Mouse (Mus musculus) midbrain, embryonic 16.5 days (tissue): Measurements from ENCODE around the gene Olfr1150-ps1. TPM values are rescaled to one million over a fixed set of nuclear protein-coding genes. Genes with fewer than 3 reads are reported as not detected.

Experiments used
- ATAC-seq: fragments of 200-750 bp; cut with Nextera tagmentation; 2 replicates; pipeline ENCODE4 v1.8.0; 2017; ENCODE audit warnings: moderate TSS enrichment
- H3K27ac ChIP-seq: fragments of 300-500 bp; sonication (generic); 2 replicates; pipeline ENCODE4 v1.5.1; 2014; ENCODE audit warnings: mild to moderate bottlenecking, low read length, mixed read lengths
- H3K27me3 ChIP-seq: fragments of 300-500 bp; sonication (generic); 2 replicates; pipeline ENCODE4 v1.6.1; 2014; ENCODE audit warnings: low read depth, low read length, mixed read lengths; ENCODE audit not compliant: control insufficient read depth, insufficient read depth
- H3K36me3 ChIP-seq: fragments of 300-500 bp; sonication (generic); 2 replicates; pipeline ENCODE4 v1.6.1; 2014; ENCODE audit warnings: mild to moderate bottlenecking, low read length, moderate library complexity, mixed read lengths; ENCODE audit not compliant: control insufficient read depth, insufficient read depth
- H3K4me1 ChIP-seq: fragments of 300-500 bp; sonication (generic); 2 replicates; pipeline ENCODE4 v1.6.1; 2014; ENCODE audit warnings: mild to moderate bottlenecking, low read length, mixed read lengths; ENCODE audit not compliant: control insufficient read depth, insufficient read depth
- H3K4me2 ChIP-seq: fragments of 300-500 bp; sonication (generic); 2 replicates; pipeline ENCODE4 v1.6.1; 2014; ENCODE audit warnings: mild to moderate bottlenecking, low read length, mixed read lengths
- H3K4me3 ChIP-seq: fragments of 300-500 bp; sonication (generic); 2 replicates; pipeline ENCODE4 v1.5.1; 2014; ENCODE audit warnings: low read depth, mild to moderate bottlenecking, low read length, moderate library complexity, mixed read lengths
- H3K9ac ChIP-seq: fragments of 300-500 bp; sonication (generic); 2 replicates; pipeline ENCODE4 v1.6.1; 2014; ENCODE audit warnings: low read depth, low read length, mixed read lengths
- H3K9me3 ChIP-seq: fragments of 300-500 bp; sonication (generic); replicated peaks from 2 replicates; pipeline ENCODE4 v1.6.1; 2014; ENCODE audit warnings: mild to moderate bottlenecking, low read length, mixed read lengths; ENCODE audit not compliant: control insufficient read depth, poor library complexity, severe bottlenecking
- WGBS: fragments of 180-500 bp; shearing (Covaris S2); extraction: QIAGEN DNeasy Blood & Tissue Kit; methylation state at CpG from one replicate; pipeline ENCODE4 v1.1.7; 2014; 5-methylcytosine and 5-hydroxymethylcytosine counted together
- polyA plus RNA-seq: library from polyadenylated mRNA; unstranded; fragments of >200 nt; fragmentation: Nextera tagmentation; extraction: Ambion mirVana; gene quantifications from 2 replicates; pipeline ENCODE4 v1.2.1, GENCODE M21; 2015

Olfr1150-ps1 gene
- polyA plus RNA-seq: not detected in 2 replicates

GRCm38 (mm10) chr2:87843693-87844092 lies at the start of gene Olfr1150-ps1:
Gene Olfr1150-ps1 (plus strand): TSS chr2:87843993.
- Histone ChIP-seq H3K4me1 (no peaks in the 10 kb centered on the region), H3K4me3 (no peak within 1 kb of the TSS), H3K27ac (no peak within 1 kb of the TSS), H3K27me3 (no peaks in the 10 kb centered on the region), H3K4me2 (no peak within 1 kb of the TSS), H3K9me3 (no peaks in the 10 kb centered on the region), H3K36me3 (no peaks in the 10 kb centered on the region), H3K9ac (no peak within 1 kb of the TSS)
- no peak for ATAC-seq
- WGBS: 86% methylated on average over 1 of the region's 1 CpGs

GRCm38 (mm10) chr2:87800292-87800691 lies 43.5 kb upstream of the Olfr1150-ps1 start, which contains the start of gene Olfr1143:
Gene Olfr1143 (plus strand): TSS chr2:87800592.
- ATAC-seq: no peak
- Histone ChIP-seq H3K4me1 (no peaks in the 10 kb centered on the region), H3K9me3 (no peaks in the 10 kb centered on the region), H3K4me2 (no peak within 1 kb of the TSS), H3K27ac (no peak within 1 kb of the TSS), H3K9ac (no peak within 1 kb of the TSS), H3K4me3 (no peak within 1 kb of the TSS), H3K36me3 (no peaks in the 10 kb centered on the region), H3K27me3 (no peaks in the 10 kb centered on the region)

GRCm38 (mm10) chr2:87809522-87809921 lies 34.3 kb upstream of the Olfr1150-ps1 start, which contains the start of gene Olfr1145:
Gene Olfr1145 (plus strand): TSS chr2:87809822.
- no peaks in the 10 kb centered on the region for H3K27me3 ChIP-seq
- no peak for ATAC-seq
- WGBS: 78% methylated on average over 1 of the region's 1 CpGs
- no peak within 1 kb of the TSS for H3K9ac ChIP-seq
- no peaks in the 10 kb centered on the region for H3K4me1 ChIP-seq
- no peaks in the 10 kb centered on the region for H3K9me3 ChIP-seq
- H3K36me3 ChIP-seq: no peaks in the 10 kb centered on the region
- no peak within 1 kb of the TSS for H3K4me2 ChIP-seq
- H3K4me3 ChIP-seq: no peak within 1 kb of the TSS
- no peak within 1 kb of the TSS for H3K27ac ChIP-seq

- H3K4me3 ChIP-seq: no peak within 1 kb of the TSS
- H3K9me3 ChIP-seq: no peaks in the 10 kb centered on the region
- H3K4me1 ChIP-seq: no peaks in the 10 kb centered on the region
- no peaks in the 10 kb centered on the region for H3K27me3 ChIP-seq
- no peak within 1 kb of the TSS for H3K27ac ChIP-seq
- H3K36me3 ChIP-seq: no peaks in the 10 kb centered on the region
- no peak within 1 kb of the TSS for H3K4me2 ChIP-seq
- 97% methylated on average over 1 of the region's 1 CpGs for WGBS
- no peak within 1 kb of the TSS for H3K9ac ChIP-seq
- ATAC-seq: no peak
These were observed 13.6 kb upstream of the Olfr1150-ps1 start, which contains the start of gene Olfr1148 for GRCm38 (mm10) chr2:87830233-87830632. Gene Olfr1148 (plus strand): TSS chr2:87830533.

DNA sequence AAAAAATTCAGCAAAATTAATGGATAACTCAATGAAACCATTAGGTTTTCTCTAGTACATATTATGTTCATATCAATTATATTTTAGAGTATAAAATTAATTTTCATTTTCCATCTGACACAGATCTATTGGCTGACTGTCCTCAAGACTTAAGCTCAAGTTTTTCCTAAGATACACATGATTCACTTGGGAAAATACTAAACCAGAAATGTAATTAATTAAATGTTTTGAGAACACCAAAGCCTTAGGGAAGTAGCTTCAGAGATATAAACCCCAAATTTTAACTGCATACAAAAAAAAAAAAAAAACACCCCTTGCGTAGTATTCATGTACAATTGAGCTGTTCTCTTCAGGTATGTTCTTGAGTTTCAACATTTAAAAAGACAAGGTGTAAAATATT lies 11.8 kb downstream of the Olfr1150-ps1 start, which contains the start of gene Olfr1151:
Gene Olfr1151 (plus strand): TSS at position 301 of the 400 bp plus-strand sequence.
- Histone ChIP-seq H3K4me2 (no peak within 1 kb of the TSS), H3K9me3 (no peaks in the 10 kb centered on the region), H3K27me3 (no peaks in the 10 kb centered on the region), H3K4me1 (no peaks in the 10 kb centered on the region), H3K27ac (no peak within 1 kb of the TSS), H3K36me3 (no peaks in the 10 kb centered on the region), H3K9ac (no peak within 1 kb of the TSS), H3K4me3 (no peak within 1 kb of the TSS)
- no peak for ATAC-seq
- 73% methylated on average over 1 of the region's 1 CpGs for WGBS

- H3K9ac ChIP-seq: no peak within 1 kb of the TSS
- H3K27me3 ChIP-seq: no peaks in the 10 kb centered on the region
- no peak within 1 kb of the TSS for H3K27ac ChIP-seq
- H3K4me3 ChIP-seq: no peak within 1 kb of the TSS
- no peak within 1 kb of the TSS for H3K4me2 ChIP-seq
- no peaks in the 10 kb centered on the region for H3K9me3 ChIP-seq
- no peaks in the 10 kb centered on the region for H3K36me3 ChIP-seq
- H3K4me1 ChIP-seq: no peaks in the 10 kb centered on the region
- ATAC-seq: no peak
These were observed 22.4 kb downstream of the Olfr1150-ps1 start, which contains the start of gene Olfr1152 for GRCm38 (mm10) chr2:87866192-87866591. Gene Olfr1152 (plus strand): TSS chr2:87866492.

GRCm38 (mm10) chr2:87894662-87895061 lies 50.9 kb downstream of the Olfr1150-ps1 start, which contains the start of gene Olfr1153:
Gene Olfr1153 (plus strand): TSS chr2:87894962.
- Histone ChIP-seq H3K4me2 (no peak within 1 kb of the TSS), H3K27ac (no peak within 1 kb of the TSS), H3K9me3 (no peaks in the 10 kb centered on the region), H3K9ac (no peak within 1 kb of the TSS), H3K4me1 (no peaks in the 10 kb centered on the region), H3K27me3 (no peaks in the 10 kb centered on the region), H3K4me3 (no peak within 1 kb of the TSS), H3K36me3 (no peaks in the 10 kb centered on the region)
- 84% methylated on average over 1 of the region's 1 CpGs for WGBS
- no peak for ATAC-seq

Other genes with a start within 250 kb of the Olfr1150-ps1 start
- gene Olfr1130, start 237.8 kb upstream of the Olfr1150-ps1 start, polyA plus RNA-seq: not detected in 2 replicates
- gene Olfr1131, start 216.9 kb upstream of the Olfr1150-ps1 start, polyA plus RNA-seq: not detected in 2 replicates
- gene Olfr1132, start 206.5 kb upstream of the Olfr1150-ps1 start, polyA plus RNA-seq: not detected in 2 replicates
- gene Olfr1133, start 196.6 kb upstream of the Olfr1150-ps1 start, polyA plus RNA-seq: not detected in 2 replicates
- not detected in 2 replicates for gene Olfr1134, start 185.5 kb upstream of the Olfr1150-ps1 start, polyA plus RNA-seq
- not detected in 2 replicates for gene Olfr1135, start 170.3 kb upstream of the Olfr1150-ps1 start, polyA plus RNA-seq
- not detected in 2 replicates for gene Olfr1136, start 150.0 kb upstream of the Olfr1150-ps1 start, polyA plus RNA-seq
- not detected in 2 replicates for gene Olfr1137, start 130.8 kb upstream of the Olfr1150-ps1 start, polyA plus RNA-seq
- not detected in 2 replicates for gene Olfr1138, start 104.0 kb upstream of the Olfr1150-ps1 start, polyA plus RNA-seq
- not detected in 2 replicates for gene Olfr1140, start 100.2 kb upstream of the Olfr1150-ps1 start, polyA plus RNA-seq
- gene Olfr1141, start 90.0 kb upstream of the Olfr1150-ps1 start, polyA plus RNA-seq: not detected in 2 replicates
- not detected in 2 replicates for gene Olfr152, start 64.5 kb upstream of the Olfr1150-ps1 start, polyA plus RNA-seq
- gene Olfr1143, start 43.4 kb upstream of the Olfr1150-ps1 start, polyA plus RNA-seq: not detected in 2 replicates
- gene Olfr1145, start 34.2 kb upstream of the Olfr1150-ps1 start, polyA plus RNA-seq: not detected in 2 replicates
- gene Olfr1148, start 13.5 kb upstream of the Olfr1150-ps1 start, polyA plus RNA-seq: not detected in 2 replicates
- not detected in 2 replicates for gene Olfr1151, start 11.9 kb downstream of the Olfr1150-ps1 start, polyA plus RNA-seq
- gene Olfr1152, start 22.5 kb downstream of the Olfr1150-ps1 start, polyA plus RNA-seq: not detected in 2 replicates
- gene Olfr1153, start 51.0 kb downstream of the Olfr1150-ps1 start, polyA plus RNA-seq: not detected in 2 replicates
- not detected in 2 replicates for gene Olfr1154, start 61.2 kb downstream of the Olfr1150-ps1 start, polyA plus RNA-seq
- gene Olfr1155, start 101.1 kb downstream of the Olfr1150-ps1 start, polyA plus RNA-seq: not detected in 2 replicates
- gene Olfr1156, start 109.1 kb downstream of the Olfr1150-ps1 start, polyA plus RNA-seq: not detected in 2 replicates
- not detected in 2 replicates for gene Olfr1157, start 124.3 kb downstream of the Olfr1150-ps1 start, polyA plus RNA-seq
- gene Olfr74, start 130.7 kb downstream of the Olfr1150-ps1 start, polyA plus RNA-seq: not detected in 2 replicates
- not detected in 2 replicates for gene Olfr1158, start 146.1 kb downstream of the Olfr1150-ps1 start, polyA plus RNA-seq
- gene Olfr1160, start 164.3 kb downstream of the Olfr1150-ps1 start, polyA plus RNA-seq: not detected in 2 replicates
- gene Olfr1161, start 178.8 kb downstream of the Olfr1150-ps1 start, polyA plus RNA-seq: not detected in 2 replicates
- not detected in 2 replicates for gene Olfr73, start 193.7 kb downstream of the Olfr1150-ps1 start, polyA plus RNA-seq
- gene Olfr1162, start 207.1 kb downstream of the Olfr1150-ps1 start, polyA plus RNA-seq: not detected in 2 replicates
- gene Olfr1163, start 227.8 kb downstream of the Olfr1150-ps1 start, polyA plus RNA-seq: not detected in 2 replicates
- not detected in 2 replicates for gene Olfr1164, start 250.0 kb downstream of the Olfr1150-ps1 start, polyA plus RNA-seq